Mouse (Mus musculus): ENCODE data around the gene Gm37240.

Gene Gm37240

DNA sequence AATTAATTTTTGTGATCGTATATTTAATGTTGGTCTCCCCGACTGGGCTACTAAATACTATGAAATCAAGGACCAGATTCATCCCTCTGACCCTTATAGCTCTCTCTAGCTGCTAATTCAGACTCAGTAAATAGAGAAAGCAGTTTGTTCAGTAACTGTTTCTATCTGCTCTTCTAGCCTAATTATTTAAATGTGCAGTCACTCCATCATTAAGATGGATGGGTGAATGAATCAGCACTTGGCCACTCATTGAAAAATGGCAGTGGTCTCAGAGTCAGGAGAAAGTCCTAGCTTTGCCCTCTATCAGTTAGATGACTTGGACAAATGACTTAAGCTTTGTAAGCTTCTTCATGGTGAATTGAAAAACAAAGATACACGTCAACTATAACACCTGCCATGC lies 387.2 kb downstream of the Gm37240 start:
- no peak for DNase-seq (ENCODE audit: low spot score in 2 of 2)

DNA sequence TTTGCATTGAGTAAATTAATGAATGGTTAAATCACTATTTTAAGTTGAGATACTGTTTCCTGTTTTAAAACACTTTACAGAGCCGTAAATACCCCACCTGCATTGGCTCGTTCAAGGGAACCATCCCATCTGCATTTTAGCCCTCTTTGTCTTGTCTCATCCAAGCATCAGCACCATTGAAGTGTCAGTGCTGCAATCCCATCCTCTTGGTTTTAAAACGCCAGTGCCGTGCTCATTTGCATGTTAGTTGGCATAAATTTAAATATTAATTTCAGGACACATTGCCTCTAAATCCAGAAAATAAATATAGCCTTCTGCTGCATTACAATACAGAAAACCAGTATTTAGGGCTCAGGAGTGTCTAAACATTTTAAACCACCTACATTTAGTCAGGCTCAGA lies 391.2 kb downstream of the Gm37240 start:
- no peak for DNase-seq (ENCODE audit: low spot score in 2 of 2)

GRCm38 (mm10) chr3:85493796-85494195 lies 393.5 kb downstream of the Gm37240 start:
- no peak for DNase-seq (ENCODE audit: low spot score in 2 of 2)

DNA sequence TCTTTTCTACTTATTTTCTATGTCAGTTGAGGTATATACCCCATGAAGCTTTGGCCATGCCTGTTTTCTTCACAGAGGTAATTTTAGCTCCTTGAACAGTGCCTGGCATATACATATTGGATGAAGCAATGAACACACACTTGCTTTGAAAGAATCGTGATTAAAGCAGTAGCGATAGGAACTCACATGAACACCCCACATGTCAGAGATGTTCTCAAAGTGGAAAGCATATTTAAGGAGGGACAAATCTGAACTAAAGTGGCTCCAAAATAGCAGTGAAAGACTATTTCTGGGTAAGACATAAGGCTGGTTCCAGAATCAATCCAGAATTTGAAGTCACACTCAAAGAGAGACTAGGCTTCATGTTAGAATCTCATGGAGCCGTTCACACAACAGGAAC lies 397.1 kb downstream of the Gm37240 start:
- no peak for DNase-seq (ENCODE audit: low spot score in 2 of 2)

DNA sequence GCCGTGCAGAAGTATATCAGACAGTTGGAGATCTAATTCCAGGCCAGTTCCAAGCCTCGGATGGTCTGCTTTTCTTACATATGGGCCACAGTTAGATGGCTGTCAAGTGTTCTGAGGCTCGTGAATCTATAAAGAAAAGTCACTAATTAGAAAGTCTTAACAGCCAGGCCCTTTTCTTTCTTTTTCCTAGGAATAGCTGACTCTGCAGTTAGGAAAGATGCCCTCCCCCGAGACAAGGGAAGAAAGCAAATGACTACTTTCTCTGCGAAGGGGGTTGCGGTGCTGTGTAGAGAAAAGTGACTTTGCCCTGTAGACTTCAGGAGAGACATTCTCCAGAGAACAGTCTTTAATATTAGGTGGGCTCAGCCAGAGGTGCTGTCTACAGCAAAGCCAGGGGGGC lies 399.9 kb downstream of the Gm37240 start:
- DNase-seq (ENCODE audit: low spot score in 2 of 2) = no peak

- no peak for DNase-seq (ENCODE audit: low spot score in 2 of 2)
These were observed 401.7 kb downstream of the Gm37240 start for GRCm38 (mm10) chr3:85485536-85486190.

DNA sequence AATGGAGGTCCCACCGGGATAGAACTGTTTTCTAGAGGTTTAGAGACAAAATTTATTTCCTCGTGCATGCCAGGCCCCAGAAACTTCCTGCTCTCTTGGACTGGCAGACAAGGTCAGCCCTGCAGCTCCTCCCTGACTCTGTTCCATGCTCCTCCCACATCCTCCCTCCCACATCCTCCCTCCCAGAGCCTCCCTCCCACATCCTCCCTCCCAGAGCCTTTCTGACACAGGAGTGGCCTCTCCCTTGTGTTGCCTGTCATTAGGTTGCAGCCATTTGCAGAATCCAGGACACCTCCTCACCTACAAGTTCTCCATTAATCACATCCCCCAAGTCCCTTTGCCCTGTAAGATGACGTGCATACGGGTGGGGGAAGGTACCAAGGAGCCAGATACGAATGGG lies 404.7 kb downstream of the Gm37240 start:
- peak in 1 of 2 experiments; percentile 22 for DNase-seq (ENCODE audit: low spot score in 2 of 2)

GRCm38 (mm10) chr3:85480638-85481037 lies 406.7 kb downstream of the Gm37240 start:
- no peak for DNase-seq (ENCODE audit: low spot score in 2 of 2)

GRCm38 (mm10) chr3:85478731-85479130 lies 408.6 kb downstream of the Gm37240 start:
- DNase-seq (ENCODE audit: low spot score in 2 of 2) = no peak

DNA sequence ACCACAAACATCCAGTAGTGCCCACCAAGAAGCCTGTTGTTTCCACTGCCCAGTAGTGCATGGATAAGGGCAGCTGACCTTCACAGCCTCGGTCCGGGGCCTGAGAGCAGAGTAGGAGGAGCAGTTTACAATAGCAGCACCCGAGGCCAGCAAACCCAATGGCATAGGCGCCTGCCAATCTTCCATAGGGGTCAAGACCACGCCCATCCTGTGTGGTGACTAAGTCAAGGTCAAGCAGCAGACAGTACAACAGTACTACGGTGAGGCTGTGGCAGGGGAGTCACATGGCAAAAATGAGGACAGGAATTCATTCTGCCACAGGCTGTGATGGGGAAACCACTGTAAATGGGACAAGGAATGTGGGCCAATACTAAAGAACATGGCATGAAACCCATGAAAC lies 417.6 kb downstream of the Gm37240 start:
- no peak for DNase-seq (ENCODE audit: low spot score in 2 of 2)

GRCm38 (mm10) chr3:85468995-85469394 lies 418.3 kb downstream of the Gm37240 start:
- DNase-seq (ENCODE audit: low spot score in 2 of 2) = no peak

DNA sequence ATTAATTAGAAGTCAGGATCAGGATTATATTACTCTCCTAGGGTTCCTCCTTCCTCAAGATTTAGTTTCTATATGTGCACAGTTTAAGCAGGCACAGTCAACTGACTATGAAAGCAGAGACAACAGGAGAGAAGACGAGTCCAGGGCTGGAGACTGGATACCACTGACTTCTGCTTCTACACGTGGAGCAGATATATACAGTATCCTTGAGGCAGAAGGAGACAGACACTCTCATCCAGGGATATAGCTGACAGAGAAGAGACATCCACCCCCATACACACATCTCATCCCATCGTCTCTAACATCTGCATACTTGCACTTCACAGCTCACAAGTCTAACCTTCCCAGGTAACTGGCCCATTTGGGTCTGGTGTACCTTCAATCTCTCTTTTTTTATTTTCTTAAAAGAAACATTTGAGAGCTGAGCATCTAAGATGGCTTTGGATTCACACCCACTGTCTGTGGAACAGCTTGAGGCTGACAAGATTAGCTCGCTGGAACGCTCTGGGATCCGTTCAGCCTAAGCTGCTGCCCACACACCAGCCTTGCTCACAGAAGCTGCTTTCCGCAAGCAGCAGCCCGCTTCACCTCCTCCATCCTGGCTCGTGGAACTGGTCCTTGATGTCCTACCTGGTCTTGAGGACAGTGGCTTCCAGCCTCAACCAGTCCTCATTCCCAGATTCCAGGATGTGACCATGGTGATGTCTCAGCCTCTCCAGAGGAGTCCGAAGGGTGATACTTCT lies 421.9 kb downstream of the Gm37240 start:
- no peak for DNase-seq (ENCODE audit: low spot score in 2 of 2)

DNA sequence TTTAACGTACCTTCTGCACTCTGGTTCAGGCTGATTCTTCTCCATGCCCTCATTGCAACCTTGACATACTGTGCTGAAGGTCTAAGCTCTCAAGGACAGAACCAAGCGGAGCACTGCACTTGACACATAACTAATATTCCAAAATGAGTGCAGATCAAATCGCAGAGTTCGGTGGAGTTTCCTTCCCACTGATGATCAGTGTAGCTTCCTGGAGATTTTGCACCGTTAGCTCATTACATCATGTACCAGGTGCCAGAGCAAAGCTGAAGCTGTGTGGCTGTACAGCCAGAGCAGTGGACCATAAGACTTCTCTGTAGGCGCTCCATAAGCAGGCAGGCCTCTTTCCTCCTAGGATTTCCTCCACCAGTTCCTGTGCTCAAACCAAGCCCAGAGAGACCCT lies 427.3 kb downstream of the Gm37240 start:
- DNase-seq (ENCODE audit: low spot score in 2 of 2) = no peak

DNA sequence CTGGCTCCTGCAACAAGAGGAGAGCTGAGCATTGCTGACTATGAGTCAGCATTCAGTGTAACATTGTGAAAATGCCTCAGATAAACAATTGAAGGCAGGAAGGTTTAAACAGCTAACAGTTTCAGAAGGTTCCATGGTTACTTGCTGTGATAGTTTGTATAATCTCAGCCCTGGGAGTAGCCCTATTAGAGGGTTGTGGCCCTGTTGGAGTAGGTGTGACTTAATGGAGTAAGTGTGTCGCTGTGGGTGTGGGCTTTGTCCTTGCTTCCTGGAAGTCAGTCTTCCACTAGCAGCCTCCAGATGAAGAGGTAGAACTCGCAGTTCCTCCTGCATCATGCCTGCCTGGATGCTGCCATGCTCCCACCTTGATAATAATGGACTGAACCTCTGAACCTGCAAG lies 430.3 kb downstream of the Gm37240 start:
- no peak for DNase-seq (ENCODE audit: low spot score in 2 of 2)

DNA sequence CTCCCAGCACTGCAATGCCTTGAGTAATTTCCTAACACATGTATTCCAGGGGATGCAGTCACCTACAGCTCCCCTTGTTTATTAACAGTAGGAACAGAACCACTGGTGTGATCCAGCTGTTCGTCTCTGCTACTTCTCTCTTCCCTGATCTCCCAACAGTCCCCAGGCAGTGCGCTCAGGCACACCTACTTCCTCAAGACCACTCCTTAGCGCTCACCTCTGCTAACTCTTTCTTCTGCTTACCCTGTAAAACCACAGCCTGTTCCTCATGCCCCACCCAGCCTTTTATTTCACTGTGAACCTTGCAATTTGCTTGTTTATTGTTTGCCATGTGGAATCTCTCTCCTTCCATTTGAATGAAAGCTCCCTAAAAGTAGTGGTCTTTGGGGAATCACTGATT lies 431.9 kb downstream of the Gm37240 start:
- no peak for DNase-seq (ENCODE audit: low spot score in 2 of 2)

- DNase-seq (ENCODE audit: low spot score in 2 of 2) = no peak
These were observed 433.3 kb downstream of the Gm37240 start for GRCm38 (mm10) chr3:85454001-85454400.

- no peak for DNase-seq (ENCODE audit: low spot score in 2 of 2)
These were observed 437.9 kb downstream of the Gm37240 start for GRCm38 (mm10) chr3:85449461-85449860.

DNA sequence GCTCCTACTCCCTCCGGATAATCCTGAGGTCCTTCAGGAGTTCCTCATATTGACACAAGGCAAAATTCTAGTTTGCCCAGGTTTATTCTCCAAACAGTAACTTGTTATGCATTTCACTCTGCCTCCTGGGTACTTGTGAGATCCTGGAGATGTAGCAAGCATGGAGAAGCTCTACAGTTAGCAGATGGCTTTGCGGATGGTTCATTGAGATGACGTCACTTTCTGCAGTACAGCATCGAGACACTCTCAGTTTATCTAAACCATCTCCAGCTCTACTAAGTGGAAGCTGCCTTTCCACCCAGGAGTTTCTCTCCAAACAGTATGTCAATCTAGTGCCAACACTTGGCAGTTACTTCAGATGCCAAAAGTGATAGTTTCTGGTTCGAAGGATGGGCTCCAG lies 444.5 kb downstream of the Gm37240 start:
- DNase-seq (ENCODE audit: low spot score in 2 of 2) = no peak

- DNase-seq (ENCODE audit: low spot score in 2 of 2) = no peak
These were observed 445.1 kb downstream of the Gm37240 start for GRCm38 (mm10) chr3:85442261-85442660.

GRCm38 (mm10) chr3:85435406-85435805 lies 451.9 kb downstream of the Gm37240 start:
- no peak for DNase-seq (ENCODE audit: low spot score in 2 of 2)

DNA sequence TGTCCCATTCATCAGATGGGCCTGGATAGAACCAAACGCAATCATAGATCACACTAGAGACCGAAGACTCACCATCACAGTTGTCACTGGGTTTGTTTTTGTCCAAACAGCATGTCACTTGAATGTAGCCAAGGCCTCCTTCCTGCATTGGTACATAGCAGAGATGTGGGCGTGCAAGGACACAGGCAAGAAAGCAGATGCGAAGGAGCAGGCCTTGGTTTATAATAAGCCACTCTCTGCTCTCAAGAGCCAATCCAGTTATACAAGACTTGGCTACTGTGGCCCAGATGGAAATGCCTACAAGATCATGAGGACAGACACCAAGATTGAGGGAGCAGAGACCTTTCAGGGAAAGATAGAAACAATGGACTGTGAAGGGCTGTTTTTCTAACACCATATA lies 456.1 kb downstream of the Gm37240 start:
- no peak for DNase-seq (ENCODE audit: low spot score in 2 of 2)

DNA sequence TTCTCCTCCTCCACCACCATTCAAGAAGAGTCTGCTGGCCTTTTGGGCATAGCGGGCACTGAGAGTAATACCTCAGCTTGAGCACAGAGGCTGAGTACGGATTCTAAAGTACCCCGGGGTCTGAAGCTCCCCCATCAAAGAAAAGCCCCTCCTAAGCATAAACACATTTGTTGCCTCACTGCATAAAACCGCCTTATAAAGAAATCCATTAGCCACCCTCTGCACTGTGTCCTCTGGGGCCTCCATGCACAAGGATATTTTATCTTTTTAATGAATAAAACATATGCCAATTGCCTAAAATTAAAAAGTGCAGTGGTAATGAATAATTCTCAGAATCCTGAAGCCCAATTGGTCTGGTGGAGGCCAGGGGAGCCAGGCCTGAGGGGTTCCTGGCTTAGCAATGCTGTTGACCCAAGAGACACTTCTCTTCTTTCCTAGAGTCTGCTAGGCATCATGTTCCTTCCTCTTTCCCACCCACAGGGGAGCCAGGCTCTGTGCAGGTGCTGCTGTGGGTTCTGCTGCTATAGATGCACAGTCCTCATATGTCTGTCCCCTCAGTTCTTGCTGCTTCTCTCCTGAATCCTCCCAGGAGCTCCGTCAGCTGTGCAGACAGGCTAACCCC lies 463.8 kb downstream of the Gm37240 start:
- no peak for DNase-seq (ENCODE audit: low spot score in 2 of 2)

DNA sequence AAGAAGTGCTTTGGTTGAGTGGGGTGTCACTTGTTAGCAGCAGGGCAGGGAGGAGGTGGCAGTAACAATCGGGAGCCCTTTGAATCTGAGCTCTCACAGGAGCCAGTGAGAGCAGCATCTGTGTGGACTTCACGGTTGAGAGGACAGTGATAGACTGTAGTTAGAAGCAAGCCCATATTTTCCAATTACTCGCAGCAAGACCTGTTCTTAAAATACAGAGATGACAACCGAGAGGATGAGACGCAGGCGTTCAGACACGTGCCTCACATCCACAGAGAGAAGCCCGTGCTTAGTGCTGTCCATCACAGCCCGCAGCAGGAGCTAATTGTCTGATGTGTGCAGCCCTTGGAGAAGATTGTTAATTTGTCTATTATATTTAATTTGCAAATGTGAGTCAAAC lies 465.9 kb downstream of the Gm37240 start:
- DNase-seq (ENCODE audit: low spot score in 2 of 2) = no peak

All from spleen, postnatal 4 days (tissue).